21 mouse cellular contexts compared by ENCODE assay signal in genomic region chr10:42689694-42690093, GRCm38 (mm10).
"Had no signal": no experiment of that assay in that cellular context is flagged by ENCODE, and none has a peak within 500 bp of the region (broad histone marks: within the 10 kb centered on the region; RNA-seq: fewer than 3 reads in every experiment).

No protein-coding gene starts in this region.

- H3K9me3 ChIP-seq: heart, embryonic 10.5 days; heart, embryonic 12.5 days; hindbrain, embryonic 10.5 days; hindbrain, embryonic 12.5 days; limb, embryonic 13.5 days; limb, embryonic 15.5 days had no signal

- H3K27me3 ChIP-seq: heart, embryonic 12.5 days; hindbrain, embryonic 12.5 days; limb, embryonic 13.5 days; limb, embryonic 15.5 days had no signal

- H3K27ac ChIP-seq: gastrocnemius, adult 2 months; heart, embryonic 10.5 days; kidney, postnatal 0 days; limb, embryonic 13.5 days; limb, embryonic 15.5 days had no signal

- H3K4me3 ChIP-seq: gastrocnemius, adult 2 months; heart, embryonic 10.5 days; heart, embryonic 12.5 days; hindbrain, embryonic 10.5 days; hindbrain, embryonic 12.5 days; limb, embryonic 13.5 days; limb, embryonic 15.5 days had no signal

- H3K36me3 ChIP-seq: heart, embryonic 12.5 days; hindbrain, embryonic 12.5 days; limb, embryonic 13.5 days; limb, embryonic 15.5 days had no signal

- H3K9ac ChIP-seq: heart, embryonic 12.5 days; limb, embryonic 13.5 days; limb, embryonic 15.5 days had no signal

- DNase-seq: gastrocnemius, adult 2 months; gastrocnemius, postnatal 10 days; gastrocnemius, postnatal 25 days; heart, adult 18-20 months; heart, postnatal 10 days; heart, postnatal 4 days; kidney, adult 18-20 months; kidney, adult 8-10 months; kidney, postnatal 14 days; kidney, postnatal 36 days; layer of hippocampus, postnatal 36 days; left cerebral cortex, postnatal 4 days had no signal

- H3K4me1 ChIP-seq: hindbrain, embryonic 10.5 days; limb, embryonic 15.5 days had no signal

- ATAC-seq: inflammation-experienced regulatory T-cells, adult 6 months; intestine, embryonic 16.5 days had no signal

- H3K4me2 ChIP-seq: limb, embryonic 13.5 days; limb, embryonic 15.5 days had no signal
